ENCODE assay signal across 8 mouse cellular contexts in the genomic region with DNA sequence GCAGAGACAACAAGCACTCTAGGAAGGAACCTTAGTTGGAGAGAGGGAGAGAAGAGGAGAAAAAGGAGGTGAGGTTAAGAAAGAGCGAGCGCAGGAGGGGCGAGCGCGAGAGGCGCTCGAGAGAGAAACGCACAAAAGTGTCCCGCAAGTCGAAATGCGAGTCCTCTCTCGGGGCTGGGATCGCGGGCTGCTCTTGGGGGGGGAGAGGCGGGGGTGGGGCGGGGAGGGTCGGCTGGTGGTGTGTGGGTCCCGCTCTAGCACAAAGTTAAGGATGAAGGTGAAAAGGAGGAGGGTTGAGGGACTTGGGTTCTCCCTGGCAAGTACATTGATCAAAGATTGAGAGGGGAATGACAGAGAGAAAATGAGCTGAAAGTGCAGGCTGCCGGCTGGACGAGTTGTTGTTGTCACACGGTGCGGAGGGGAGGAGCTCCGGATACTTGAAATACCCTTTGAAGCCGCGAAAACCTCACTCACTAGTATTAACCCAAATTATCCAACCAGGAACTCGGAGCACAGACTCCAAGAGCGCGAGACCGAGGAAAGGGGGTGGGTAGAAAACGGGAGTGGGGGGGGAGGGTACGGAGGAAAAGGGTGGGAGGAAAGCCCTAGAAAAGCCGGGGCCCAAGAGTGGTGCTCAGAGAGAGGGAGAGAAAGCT. TPM values are rescaled to one million over a fixed set of nuclear protein-coding genes. Genes with fewer than 3 reads are reported as not detected.
A peak's percentile ranks its signal among the peaks of the same experiment; 100 is the strongest.
DNase-seq lines count a peak whose midpoint lies in the region; ATAC-seq and TF ChIP-seq lines count a peak whose summit lies in the region.

Dach1 (minus strand) TSS at position 345 of the 656 bp plus-strand sequence.

- peak within 1 kb of the TSS; percentile 82 for H3K27ac ChIP-seq in lung, postnatal 0 days (ENCODE audit: low read length)

- no peaks in the 10 kb centered on the region for H3K9me3 ChIP-seq in E14TG2a.4 (ENCODE audit: low read length)
- no peaks in the 10 kb centered on the region for H3K9me3 ChIP-seq in lung, postnatal 0 days (ENCODE audit: low read length)

- peak within 1 kb of the TSS; percentile 74 for H3K4me2 ChIP-seq in lung, postnatal 0 days (replicated peaks; ENCODE audit: low read depth, low read length)

- intact Hi-C loops in heart, postnatal 14 days (cut with DNase I): loop anchor here (5.0 kb wide), 2 partner anchors 302 to 582 kb away; no protein-coding TSS in a partner anchor

- no peaks in the 10 kb centered on the region for H3K36me3 ChIP-seq in E14TG2a.4 (ENCODE audit: insufficient read depth, low read length)
- H3K36me3 ChIP-seq in lung, postnatal 0 days (ENCODE audit: insufficient read depth, low read length): no peaks in the 10 kb centered on the region

- peaks cover 50% of the 10 kb centered on the region for H3K27me3 ChIP-seq in E14TG2a.4 (ENCODE audit: insufficient read depth, low read length)
- H3K27me3 ChIP-seq in lung, postnatal 0 days (replicated peaks; ENCODE audit: insufficient read depth, low read length): no peaks in the 10 kb centered on the region

- H3K9ac ChIP-seq in lung, postnatal 0 days (replicated peaks; ENCODE audit: low read depth): peak within 1 kb of the TSS; percentile 68

- whole genome bisulfite sequencing in lung, postnatal 0 days: under 1% methylated on average over 30 of the region's 32 CpGs

- H3K4me3 ChIP-seq in E14TG2a.4 (replicated peaks; ENCODE audit: low read length): peak within 1 kb of the TSS; percentile 78
- H3K4me3 ChIP-seq in lung, postnatal 0 days (ENCODE audit: low read depth, low read length): peak within 1 kb of the TSS; percentile 72

- DNase-seq in adrenal gland, postnatal 10 days: peak; percentile 50
- DNase-seq in heart, postnatal 14 days: peak; percentile 35 to 43
- peak; percentile 75 to 87 for DNase-seq in kidney, postnatal 4 days
- DNase-seq in lung, postnatal 0 days (ENCODE audit: low spot score): peak; percentile 90
- peak; percentile 23 for DNase-seq in ovary, postnatal 10 days (ENCODE audit: low spot score)
- no peak for DNase-seq in frontal cortex, adult 2 months (ENCODE audit: extremely low spot score in 1 of 2, low spot score in 1 of 2)

- TF ChIP-seq EP300 in lung, postnatal 0 days (IDR thresholded peaks at IDR 0.05): no peak

- no peak for TF ChIP-seq CTCF in E14TG2a.4 (conservative IDR thresholded peaks at IDR 0.05; ENCODE audit: low read length)
- TF ChIP-seq CTCF in lung, postnatal 0 days (IDR thresholded peaks at IDR 0.05): no peak

- ATAC-seq in erythroblast, adult 5-6 weeks (replicated peaks; ENCODE audit: low FRiP score, poor library complexity, severe bottlenecking): peak; percentile 63
- peak; percentile 81 for ATAC-seq in lung, postnatal 0 days

- H3K4me1 ChIP-seq in E14TG2a.4 (replicated peaks; ENCODE audit: low read depth, low read length): peaks cover 11% of the 10 kb centered on the region; the same call in 1 of the 2 replicates
- H3K4me1 ChIP-seq in lung, postnatal 0 days (ENCODE audit: insufficient read depth, low read depth, low read length): no peaks in the 10 kb centered on the region

RNA-seq across cellular contexts. Expression of gene Dach1, which starts in this region (rescaled TPM):
- total RNA-seq in adrenal gland, postnatal 10 days (2021): 10 to 100 TPM in 1 of 2 experiments, 1 to 10 TPM in 1; 8.9 to 13.0 TPM
- 8.8 and 10.2 TPM in 2 replicates for total RNA-seq in erythroblast, adult 5-6 weeks (2015; ENCODE audit: low replicate concordance)
- 3.9 and 4.6 TPM in 2 replicates for total RNA-seq in erythroblast, adult 5-6 weeks (2017; ENCODE audit: low replicate concordance)
- total RNA-seq in heart, postnatal 14 days (2021): 10 to 100 TPM; 13.4 to 14.3 TPM
- polyA plus RNA-seq in lung, postnatal 0 days (2015; fragmentation: Nextera tagmentation; extraction: Ambion mirVana): 4.2 and 7.7 TPM in 2 replicates
- polyA plus RNA-seq in frontal cortex, adult 2 months (2012; rRNA removed): 1.8 and 1.9 TPM in 2 replicates

Comparison
In these comparisons a context has a peak if more than half of its experiments do, and no peak if none do; other contexts are left out.
1. DNase-seq: peak in adrenal gland, postnatal 10 days (single experiment), heart, postnatal 14 days (2 of 2), kidney, postnatal 4 days (2 of 2), lung, postnatal 0 days (single experiment) and ovary, postnatal 10 days (single experiment); none in frontal cortex, adult 2 months (0 of 2).